Mouse (Mus musculus): ENCODE data around the gene Fam20a. TPM values are rescaled to one million over a fixed set of nuclear protein-coding genes. Genes with fewer than 3 reads are reported as not detected.

The Fam20a gene
- total RNA-seq, 2 experiments from 2014 or later = 5.8 to 7.4 TPM

DNA sequence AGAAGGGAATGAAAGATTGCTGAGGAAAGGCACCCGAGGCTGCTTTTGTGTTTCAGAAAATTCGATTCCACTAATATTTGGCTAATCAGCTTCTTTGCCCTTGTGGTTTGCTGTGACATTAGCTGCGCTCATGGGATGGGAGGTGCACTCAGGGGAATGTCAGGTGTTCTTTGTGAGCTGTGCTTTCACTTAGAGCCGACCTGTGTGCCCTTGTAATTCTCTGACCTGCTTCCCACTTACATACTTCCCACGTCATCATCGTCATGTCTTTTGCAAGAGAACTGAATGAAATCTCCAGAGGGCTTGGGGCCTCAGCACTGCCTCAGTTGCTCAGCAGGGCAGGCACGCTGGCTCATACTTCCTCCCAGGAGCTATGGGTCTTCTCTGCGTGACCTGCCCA lies 68.9 kb downstream of the Fam20a start:
- no peak for DNase-seq

DNA sequence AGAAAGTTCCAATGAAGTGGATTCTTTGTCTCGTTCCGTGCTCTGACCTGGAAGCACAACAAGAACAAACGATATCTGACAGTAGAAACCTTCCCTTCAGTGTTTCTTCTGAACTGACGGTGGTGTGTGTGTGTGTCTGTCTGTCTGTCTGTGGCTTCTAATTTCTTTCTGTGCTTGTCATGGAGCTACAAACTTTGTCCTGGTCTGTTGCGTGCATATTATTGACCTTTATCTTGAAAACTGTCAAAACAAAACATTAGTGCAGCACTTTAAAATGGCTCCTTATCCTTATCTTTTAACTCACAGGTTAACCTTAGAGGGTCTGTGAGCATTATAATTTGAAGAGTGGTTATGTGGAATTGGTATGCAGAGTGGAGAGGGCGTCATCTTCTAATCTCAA lies 69.6 kb downstream of the Fam20a start:
- DNase-seq = no peak

DNA sequence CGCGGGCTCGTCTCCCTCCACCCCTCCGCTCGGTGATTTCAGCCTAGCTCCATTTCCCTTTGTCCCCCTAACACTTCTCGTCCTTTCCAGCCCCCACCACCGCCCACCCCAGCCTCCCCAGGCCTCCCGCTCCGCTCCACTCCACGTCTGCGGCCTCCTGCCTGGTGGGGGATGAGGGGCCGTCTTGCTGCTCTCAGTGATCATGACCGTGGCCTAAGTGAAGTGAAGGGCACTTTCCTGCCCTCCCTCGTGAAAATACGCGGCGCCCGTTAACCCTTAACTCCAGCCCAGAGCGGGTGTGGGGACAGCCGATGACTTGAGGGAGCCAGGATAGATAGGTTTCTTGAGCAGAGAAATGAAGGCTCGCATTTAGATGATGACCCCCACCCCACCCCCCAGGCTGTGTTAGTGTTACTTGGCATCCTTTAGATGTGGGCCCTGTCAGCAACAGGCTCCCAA lies 70.5 kb downstream of the Fam20a start:
- DNase-seq = peak in 1 of 2 experiments; percentile 37

DNA sequence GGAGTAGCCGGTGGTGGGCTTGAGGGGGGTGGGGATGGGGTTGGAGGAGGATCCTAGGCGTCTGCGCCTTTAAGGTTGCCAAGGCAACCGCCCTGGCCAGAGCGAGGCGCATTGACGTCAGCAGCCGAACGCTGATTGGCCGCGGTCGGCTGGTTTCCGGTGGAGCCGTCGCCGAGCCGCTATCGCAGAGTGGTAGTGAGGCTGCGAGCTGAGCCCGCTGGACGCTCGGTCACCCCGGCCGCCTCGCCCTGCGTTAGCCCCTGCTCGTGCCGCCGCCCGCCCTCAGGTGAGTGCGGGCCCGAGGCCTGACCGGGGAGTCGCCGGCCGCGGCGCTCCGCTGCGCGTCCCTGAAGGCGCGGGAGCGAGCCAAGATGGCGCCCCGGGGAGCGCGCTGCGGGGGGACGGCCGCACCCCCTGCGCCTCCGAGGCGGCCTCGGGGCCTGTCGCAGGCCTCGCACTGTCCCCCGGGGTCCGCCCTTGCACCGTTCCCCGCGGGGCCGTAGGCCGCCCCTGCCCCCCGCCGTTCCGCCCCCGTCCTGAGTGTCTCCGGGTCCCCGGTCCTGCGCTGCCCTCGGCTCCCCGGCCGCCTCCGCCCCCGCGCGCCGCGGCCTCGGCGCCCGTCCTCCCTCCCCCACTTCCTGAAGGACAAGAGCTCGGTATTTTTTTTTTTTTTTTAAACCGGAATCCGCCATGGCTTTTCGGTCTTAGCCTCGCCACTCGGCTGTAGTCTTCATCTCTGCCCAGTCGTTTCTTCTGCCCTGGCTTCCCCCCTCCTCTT lies 71.1 kb downstream of the Fam20a start:
- peak; percentile 95 to 96 for DNase-seq

DNA sequence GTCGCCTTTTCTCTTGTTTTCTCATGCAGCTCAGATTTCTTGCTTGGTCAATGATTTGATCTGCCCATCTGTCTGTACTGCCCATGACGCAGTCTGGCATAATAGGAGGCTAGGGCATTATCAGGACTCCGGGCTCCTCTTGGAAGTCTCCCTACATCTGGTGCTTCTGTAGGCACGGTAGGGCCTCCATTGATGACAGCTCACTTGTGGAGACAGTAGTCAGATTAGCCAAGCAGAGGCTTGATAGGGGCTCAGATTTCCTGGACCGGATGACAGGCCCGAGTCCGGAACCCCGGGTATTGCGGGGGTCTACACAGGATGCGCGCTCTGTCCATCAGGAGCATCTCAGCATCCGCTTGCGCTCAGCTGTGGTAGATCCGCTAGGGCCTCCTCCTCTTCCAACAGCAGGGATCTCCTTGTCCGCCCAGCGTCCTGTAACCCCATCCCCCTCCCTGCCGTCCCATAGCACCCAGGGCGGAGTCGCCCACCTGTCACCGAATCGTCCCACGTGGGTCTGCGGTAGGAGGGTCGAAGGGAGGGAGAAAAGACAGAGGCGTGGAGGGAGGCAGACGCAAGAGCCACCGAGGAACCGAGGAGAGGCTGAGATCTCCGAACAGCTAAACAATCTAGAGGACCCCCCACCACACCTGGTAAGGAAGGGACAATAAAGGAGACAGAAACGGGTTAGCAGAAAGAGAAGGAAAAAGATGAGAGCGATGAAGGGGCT lies 71.9 kb downstream of the Fam20a start:
- peak; percentile 84 to 86 for DNase-seq

DNA sequence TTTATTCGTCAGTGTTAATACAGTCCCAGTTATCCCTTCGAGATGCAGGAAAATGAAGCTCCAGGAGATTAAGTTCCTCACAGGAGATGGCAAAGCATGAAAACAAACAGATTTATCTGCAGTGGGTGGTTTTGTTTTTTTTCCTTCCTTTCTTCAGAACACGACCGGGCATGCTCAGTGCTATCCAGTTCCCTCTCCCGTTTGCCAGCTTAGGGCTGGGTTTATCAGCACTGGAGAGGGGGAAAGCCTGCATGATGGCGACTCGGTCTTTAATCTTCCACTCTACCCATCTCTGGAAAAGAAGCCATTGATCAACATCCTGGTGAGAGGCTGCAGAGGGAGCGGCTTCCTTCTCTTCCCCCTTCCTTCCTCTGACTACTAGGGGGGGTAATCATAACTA lies 72.9 kb downstream of the Fam20a start, which contains the start of gene Prkar1a:
TSS of gene Prkar1a (plus strand) at position 200 of the 400 bp plus-strand sequence.
- DNase-seq = peak; percentile 31 to 52

DNA sequence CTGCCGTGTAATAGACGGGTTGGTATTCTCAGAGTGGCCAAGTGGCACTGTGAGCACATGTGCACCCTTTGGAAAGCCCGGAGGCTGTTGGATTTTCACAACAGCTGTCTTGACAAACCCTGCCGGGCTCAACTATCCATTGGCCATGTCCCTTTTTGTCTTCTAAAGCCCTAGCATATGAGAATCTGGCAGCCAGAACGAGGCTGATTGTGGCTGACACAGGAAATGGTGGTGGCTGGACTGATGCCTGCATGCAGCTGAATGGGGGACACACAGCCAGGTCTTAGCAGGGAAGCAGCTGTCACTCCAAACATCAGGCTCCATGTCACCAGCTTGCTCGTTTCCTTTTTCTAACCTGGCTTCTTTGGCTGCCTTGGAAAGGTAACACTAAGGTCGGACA lies 73.6 kb downstream of the Fam20a start:
- DNase-seq = peak; percentile 74 to 80

DNA sequence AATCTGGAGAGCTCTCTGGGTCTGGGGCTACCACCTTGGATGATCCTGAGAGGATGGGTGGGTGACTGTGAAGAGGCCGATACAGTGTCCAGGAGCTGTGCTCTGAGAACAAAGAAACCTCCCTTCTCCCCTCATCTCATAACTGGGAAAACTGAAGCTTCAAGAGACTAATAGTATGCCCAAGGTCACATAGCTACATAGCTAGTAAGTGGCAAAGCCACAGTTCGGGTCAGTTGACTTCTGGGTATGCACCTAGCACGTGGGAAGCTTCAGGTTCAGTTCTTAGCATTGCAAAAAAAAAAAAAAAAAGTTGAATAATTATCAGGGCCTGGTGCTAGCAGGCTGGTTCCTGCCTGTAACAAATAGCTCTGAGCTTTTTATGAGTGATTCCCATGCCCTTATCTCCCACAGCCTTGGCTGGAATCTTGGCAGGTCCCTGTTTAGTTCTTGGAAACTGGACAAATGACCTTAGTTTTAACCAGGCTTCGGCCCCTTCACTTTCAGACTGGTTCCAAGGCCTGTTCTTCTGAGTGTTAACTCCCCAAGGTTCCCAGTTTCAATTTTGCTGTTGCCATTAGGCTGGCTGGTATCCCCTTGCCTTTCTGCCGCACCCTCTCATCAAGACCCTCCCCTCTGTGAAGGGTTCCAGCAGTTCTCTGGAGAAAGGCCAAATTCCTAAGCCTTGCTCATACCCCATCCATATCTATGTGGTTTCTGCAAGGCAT lies 80.4 kb downstream of the Fam20a start:
- peak; percentile 76 to 85 for DNase-seq

DNA sequence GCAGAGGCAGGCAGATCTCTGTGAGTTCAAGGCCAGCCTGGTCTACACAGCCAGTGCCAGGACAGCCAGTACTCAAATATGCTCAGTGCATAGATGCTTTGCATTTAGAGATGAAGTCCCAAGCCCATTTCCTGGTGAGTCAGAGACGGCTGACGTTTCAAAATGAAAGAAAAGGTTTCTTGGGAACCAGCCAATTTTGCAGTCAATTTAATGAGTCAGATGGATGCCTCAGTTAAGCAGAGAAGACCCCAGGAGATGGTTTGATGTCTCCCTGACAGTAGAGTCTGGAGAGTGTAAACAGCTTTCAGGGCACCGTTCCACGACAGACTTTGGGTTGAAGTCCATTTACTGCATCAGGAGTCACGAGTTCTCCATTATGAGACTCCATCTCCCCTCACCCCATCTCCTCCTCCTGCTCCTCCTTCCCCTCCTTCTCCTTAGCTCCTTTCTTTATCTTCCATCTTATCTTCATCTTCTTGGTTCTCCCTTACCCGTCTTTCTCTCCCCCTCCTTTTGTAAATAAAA lies 86.1 kb downstream of the Fam20a start:
- DNase-seq = no peak

DNA sequence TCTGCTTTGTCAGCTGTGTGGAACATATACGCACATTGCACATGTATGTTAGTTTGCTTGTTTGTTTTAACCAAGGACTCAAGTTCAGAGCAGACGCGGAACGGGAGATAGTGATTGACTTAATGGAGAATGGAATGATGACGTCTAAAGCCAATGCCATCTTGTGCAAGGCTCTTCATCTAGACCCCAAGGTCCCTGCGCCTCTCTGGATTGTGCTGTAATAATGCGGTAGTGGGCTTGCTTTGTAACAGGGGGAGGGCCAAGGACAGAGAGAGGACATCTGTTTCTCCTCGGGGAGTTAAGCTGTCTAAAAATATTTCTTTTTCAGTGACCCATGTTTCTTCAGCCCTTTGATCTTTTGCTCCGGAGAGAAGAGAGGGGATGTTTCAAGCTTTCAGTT lies 87.2 kb downstream of the Fam20a start:
- no peak for DNase-seq

DNA sequence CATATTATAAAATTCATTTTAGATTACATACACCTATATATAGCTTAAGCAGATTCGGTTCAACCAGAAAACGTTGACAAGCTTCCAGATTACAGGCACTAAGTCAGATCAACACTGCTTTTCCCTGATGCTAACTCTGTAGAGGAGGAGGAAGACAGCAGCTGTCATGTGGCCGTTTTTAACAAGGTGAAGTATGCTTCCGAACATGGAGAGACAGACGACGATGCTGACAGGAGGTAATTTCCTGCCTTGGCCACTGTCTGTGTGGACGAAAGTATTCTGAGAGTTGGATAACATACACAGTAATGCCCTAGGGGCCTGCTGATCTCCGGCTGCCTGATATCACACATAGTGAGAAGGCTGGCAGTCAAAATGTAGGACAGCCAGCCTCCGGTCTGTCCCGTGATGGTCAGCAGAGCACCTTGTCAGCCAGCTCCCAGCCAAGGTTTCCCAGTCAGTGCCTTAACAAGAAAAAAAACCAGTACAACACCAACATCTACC lies 93.0 kb downstream of the Fam20a start:
- peak; percentile 74 to 84 for DNase-seq

DNA sequence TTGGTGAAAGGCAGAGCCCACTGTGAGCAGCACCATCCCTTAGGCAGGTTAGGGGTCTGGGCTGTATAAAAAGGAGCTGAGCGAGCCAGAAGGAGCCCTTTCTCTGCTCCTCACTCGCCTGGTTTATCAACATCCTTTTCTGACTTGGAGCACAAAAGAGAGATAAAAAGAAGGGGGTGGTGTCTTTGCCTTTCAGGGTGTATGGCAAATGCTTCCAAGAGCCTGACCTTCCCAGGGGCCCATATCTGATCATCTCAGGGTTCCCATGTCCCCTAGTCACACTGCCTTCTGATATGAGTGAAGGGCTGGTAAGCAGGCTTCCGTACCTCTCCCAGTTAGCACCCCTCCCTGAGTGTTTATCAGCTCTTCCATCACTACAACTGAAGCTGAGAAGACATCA lies 94.0 kb downstream of the Fam20a start:
- DNase-seq = no peak

DNA sequence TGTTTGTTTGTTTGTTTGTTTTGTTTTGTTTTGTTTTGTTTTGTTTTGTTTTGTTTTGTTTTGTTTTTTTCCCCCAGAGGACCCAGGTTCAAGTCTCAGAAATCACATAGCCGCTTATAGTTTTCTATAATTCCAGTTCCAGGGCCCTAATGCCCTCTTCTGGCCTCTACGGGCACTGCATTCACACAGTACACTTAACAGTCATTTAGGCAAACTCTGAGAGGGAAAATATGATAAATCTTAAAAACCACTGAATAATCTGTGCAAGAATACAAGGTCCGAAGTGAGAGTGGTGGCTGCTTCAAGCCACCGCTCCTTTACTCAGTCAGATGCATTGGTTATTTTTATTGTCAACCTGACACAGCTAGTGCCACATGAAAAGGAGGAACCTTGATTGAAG lies 94.4 kb downstream of the Fam20a start:
- DNase-seq = no peak

DNA sequence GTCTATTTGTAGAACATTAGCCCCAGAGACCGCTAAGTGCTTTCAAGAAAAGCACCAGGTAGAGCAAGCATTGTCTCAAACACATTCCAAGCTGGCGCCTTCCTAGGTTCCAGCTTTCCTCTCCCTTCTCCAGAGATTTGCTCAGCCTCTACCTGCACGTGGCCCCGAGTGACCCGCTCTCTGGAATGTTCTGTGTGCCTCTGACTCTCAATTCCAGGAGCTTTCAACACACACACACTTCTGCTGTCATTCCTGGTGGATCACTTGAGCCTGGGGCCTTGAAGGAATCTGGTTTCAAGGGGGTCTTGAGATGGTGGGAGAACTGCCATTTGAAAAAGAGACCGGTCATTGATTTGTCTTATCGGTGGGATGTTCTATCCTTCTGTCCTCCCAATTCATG lies 98.8 kb downstream of the Fam20a start:
- DNase-seq = no peak

DNA sequence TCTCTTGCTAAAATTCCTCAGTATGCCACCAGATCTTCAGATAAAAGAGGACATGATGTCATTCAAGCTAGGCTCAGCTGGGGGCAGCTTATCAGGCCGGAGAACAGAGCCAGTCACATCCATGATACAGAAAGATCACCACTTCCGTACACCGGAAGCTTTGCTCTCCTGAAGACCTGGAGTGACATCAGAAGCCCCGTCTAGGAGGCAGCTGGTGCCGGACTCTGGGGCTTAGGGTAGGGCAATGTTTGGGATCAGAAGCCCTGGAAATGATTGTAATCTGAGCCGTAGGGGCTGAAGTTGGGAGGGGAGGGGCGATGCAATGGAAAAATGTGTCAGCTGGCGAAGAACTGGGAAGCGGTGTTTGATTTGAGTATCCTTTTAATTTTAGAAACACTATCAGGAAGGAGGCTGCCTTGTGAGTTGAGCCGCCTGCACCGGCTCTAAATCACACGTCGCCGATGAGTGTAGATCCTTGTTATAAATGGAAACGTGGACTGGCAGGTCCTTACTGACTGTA lies 99.5 kb downstream of the Fam20a start:
- peak; percentile 69 to 72 for DNase-seq

DNA sequence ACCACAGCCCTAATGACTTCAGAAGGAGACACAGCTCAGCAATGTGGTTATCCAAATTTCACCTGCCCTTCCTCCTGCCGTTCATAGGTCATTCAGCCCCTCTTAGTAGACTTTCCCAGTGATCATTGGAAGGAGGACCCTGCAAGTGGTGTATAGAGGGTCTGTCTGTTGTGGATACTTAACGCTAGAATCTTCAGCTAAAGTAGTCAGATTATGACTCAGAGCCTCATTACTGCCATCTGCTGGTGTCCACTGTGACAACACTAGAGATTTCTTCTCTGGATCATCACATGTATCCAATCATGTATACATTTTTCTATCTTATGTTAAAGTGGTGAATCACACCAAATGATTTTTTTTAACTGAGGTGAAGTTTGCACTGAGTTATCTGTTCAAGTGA lies 100.9 kb downstream of the Fam20a start:
- peak; percentile 42 to 86 for DNase-seq

DNA sequence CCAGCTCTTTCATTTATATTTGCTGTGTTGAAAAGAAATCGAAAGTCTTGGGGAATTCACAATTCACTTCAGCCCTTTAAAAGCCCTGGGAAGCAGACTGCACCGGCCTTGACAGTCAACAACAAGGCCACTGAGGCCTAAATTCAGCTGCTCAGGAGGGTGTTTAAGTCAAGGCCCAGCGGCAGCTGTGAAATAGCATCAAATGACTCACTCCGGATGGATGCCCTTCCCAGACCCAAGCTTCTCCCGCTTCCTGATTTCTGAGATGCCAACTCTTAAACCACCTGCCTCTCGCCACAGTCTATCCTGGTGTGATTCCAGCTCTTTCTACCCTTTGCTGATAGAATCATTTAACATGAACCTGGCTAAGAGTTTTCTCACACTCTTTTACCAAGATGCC lies 101.7 kb downstream of the Fam20a start:
- DNase-seq = no peak

Other genes starting within 250 kb of the Fam20a start
- 1 to 10 TPM; 1.4 to 2.1 TPM for gene Arsg, start 248.9 kb downstream of the Fam20a start, total RNA-seq (2021)
- 1 to 10 TPM; 7.3 to 9.2 TPM for gene Slc16a6, start 248.7 kb downstream of the Fam20a start, total RNA-seq (2021)
- 100 to 1,000 TPM; 100 to 107 TPM for gene Wipi1, start 110.3 kb downstream of the Fam20a start, total RNA-seq (2021)
- gene Prkar1a, start 72.9 kb downstream of the Fam20a start, total RNA-seq (2021) = 100 to 1,000 TPM; 371 to 461 TPM
- not detected for gene 1700012B07Rik, start 105.8 kb upstream of the Fam20a start, total RNA-seq (2021)

All from heart, adult 18-20 months (tissue).